Mouse (Mus musculus) megakaryocyte, embryonic 14.5 days (primary cell): Measurements from ENCODE around the gene Muc3.

Source experiments
- FLI1 ChIP-seq: IDR thresholded peaks from 2 replicates; pipeline ENCODE4 v1.6.1; 2012; ENCODE audit warnings: low read length, inconsistent platforms, mixed read lengths
- GATA1 ChIP-seq: IDR thresholded peaks from 3 replicates; pipeline ENCODE4 v1.6.1; 2012; ENCODE audit warnings: mixed read lengths, low read length, inconsistent platforms, borderline replicate concordance

DNA sequence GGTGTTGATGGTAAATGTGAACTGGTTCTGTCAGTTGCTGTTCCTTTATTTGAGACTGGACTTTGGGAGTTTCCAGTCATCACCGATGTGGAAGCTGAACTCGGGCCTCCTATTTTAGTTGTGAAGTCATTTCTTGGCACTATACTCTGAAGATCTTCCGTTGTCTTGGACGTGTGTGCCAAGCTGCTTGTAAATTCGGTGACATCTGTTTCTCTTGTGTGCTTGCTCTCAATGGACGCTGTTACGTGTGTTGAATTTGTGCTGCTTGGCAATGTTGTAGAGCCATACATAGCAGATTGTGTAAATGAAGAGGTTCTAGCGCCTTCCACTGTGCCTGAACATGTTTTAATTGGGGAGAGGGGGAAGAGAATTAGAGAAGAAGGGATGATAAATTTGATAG is 36.2 kb upstream of the Muc3 start:
- no peak for TF ChIP-seq GATA1
- no peak for TF ChIP-seq FLI1
